Mouse (Mus musculus): ENCODE data around the gene Sowahb. TPM values are rescaled to one million over a fixed set of nuclear protein-coding genes. Genes with fewer than 3 reads are reported as not detected.
A peak's percentile ranks its signal among the peaks of the same experiment; 100 is the strongest.
"Not testable (repeated sequence)": the region's sequence is repeated elsewhere in the genome, so short reads cannot be mapped to it uniquely, and the experiment has no call there.

The Sowahb gene
- polyA plus RNA-seq, 1 experiment, result not detected

- Histone ChIP-seq H3K4me1 (ENCODE audit: control insufficient read depth, insufficient read depth, insufficient read length, low read length) (peaks cover 4% of the 10 kb centered on the region; the same call in 1 of the 2 replicates), H3K27ac (replicated peaks; ENCODE audit: low read depth, low read length) (no peak overlapping the region), H3K4me3 (ENCODE audit: insufficient read depth, low read depth, low read length) (no peak overlapping the region)
These were observed 14.4 kb downstream of the Sowahb start for GRCm38 (mm10) chr5:93030411-93030810.

GRCm38 (mm10) chr5:93027120-93027675 is 17.6 kb downstream of the Sowahb start:
- Histone ChIP-seq H3K4me1 (ENCODE audit: control insufficient read depth, insufficient read depth, insufficient read length, low read length) (peaks cover 7% of the 10 kb centered on the region), H3K4me3 (ENCODE audit: insufficient read depth, low read depth, low read length) (no peak overlapping the region), H3K27ac (replicated peaks; ENCODE audit: low read depth, low read length) (no peak overlapping the region)

DNA sequence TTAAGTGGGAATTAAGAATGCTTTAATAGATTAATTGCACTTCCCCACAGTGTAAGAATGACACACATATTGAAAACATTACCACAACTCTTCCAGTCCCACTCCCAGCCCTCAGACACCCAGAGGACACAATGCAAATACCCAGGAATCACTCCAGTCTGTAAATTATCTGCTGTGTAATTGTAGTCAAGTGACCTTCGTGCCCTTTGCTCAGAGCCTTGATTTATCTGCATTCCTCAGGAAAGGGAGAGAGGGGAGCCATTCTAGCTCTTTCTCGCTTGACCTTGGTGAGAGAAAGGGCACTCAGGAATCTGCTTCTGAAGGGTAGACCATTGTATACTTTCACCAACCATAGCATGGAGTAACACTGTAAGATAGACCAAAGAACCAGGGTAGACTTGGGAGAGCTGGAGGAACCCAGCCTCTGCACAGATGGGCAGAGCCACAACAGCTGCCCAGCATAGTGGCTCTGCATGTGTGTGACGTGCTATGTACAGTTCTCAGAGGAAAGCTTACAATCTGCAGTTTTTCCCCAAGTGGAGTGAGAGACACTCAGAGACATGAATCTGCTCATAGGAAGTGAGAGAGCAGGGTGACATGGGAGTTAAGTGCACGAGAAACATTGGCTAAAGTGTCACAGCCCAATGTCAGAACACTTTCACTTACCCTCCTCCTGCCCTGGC is 18.2 kb downstream of the Sowahb start:
- no peak overlapping the region for H3K4me3 ChIP-seq (ENCODE audit: insufficient read depth, low read depth, low read length)
- no peak overlapping the region for H3K27ac ChIP-seq (replicated peaks; ENCODE audit: low read depth, low read length)
- peaks cover 7% of the 10 kb centered on the region for H3K4me1 ChIP-seq (ENCODE audit: control insufficient read depth, insufficient read depth, insufficient read length, low read length)

DNA sequence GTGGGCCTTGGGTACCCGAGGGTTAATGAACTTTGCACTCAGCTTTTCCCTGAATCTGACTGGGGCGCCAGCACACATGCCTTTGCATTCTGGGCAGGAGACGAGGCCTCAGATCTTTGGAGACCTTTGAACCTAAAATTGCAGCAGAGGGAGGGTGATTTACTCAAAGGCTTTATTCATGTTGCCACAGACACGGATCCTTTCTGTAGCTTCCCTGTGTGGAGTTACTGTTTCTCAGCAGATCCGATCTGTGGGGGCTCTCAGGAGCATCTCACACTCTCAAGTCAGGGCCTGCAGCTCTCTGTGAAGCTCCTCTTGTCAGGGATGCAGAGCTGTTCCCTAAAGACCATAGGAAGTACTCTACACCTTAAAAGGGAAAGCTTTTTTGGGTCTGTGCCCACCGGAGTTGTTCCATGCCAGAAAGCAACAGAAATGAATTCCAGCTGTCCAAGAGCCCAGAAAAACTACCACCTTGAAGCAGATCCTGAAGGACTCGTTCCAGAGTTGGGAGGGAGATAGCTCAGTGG is 20.0 kb downstream of the Sowahb start:
- no peak overlapping the region for H3K4me3 ChIP-seq (ENCODE audit: insufficient read depth, low read depth, low read length)
- H3K4me1 ChIP-seq (ENCODE audit: control insufficient read depth, insufficient read depth, insufficient read length, low read length), result peaks cover 7% of the 10 kb centered on the region
- H3K27ac ChIP-seq (replicated peaks; ENCODE audit: low read depth, low read length), result no peak overlapping the region

DNA sequence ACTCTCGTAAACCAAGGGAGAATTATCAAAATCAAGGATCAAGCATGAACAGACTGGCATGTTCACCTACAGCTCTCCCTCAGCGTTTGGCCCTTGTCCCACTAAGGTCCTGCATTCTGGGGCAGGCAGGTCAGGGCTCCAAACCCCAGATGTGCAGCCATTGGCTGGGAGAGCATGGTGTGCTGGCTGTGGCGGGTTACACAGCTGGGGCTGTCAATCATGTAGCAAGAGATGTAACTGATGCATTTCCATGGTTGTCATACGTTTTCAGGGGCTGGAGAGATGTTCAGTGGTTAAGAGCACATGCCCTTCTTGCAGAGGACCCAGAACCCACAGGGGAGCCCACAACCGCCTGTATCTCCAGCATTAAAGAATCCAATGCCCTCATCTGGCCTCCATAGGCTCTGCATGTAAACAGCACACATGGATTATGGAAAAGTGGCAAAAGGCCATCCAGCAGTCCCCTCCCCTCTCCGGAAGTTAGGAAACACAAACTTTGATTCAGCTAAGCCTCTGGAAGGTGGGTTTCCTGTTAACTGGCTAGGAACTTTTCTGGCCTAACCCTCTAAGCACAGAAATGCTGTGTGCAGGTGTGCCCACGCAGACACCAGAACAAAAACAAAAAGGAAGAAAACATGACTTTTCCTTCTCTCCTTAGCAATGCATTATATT is 22.6 kb downstream of the Sowahb start:
- Histone ChIP-seq H3K27ac (replicated peaks; ENCODE audit: low read depth, low read length) (no peak overlapping the region), H3K4me1 (ENCODE audit: control insufficient read depth, insufficient read depth, insufficient read length, low read length) (peaks cover 7% of the 10 kb centered on the region), H3K4me3 (ENCODE audit: insufficient read depth, low read depth, low read length) (no peak overlapping the region)

DNA sequence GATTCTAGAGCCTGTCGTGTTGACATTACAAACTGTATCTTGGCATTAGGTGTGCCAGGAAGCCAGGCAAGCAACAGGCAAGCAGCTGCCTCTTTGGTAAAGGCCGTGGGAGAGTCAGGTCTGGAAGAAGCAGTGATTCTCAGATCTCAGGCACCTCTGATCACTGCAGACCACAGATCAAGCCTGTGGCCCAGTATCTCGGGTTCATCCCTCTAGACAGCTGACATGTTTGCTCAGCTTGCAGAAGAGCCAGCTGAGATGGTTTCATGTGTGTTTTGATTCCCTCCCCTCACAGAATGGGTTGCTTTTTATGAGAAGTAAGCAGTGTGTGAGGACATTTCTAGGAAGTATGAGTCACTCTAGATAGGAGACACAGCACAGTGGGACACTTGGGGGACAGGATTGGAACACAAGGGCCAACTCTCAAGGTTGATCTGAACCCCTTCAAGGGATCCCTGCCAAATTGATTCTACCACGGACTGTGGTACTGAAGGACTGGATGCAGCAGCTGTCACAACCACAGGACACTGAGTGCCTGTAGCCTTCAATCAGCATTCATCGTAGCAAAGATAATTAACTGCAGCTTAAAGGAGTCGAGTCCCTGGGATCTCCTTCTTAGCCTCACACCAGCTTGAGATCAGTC is 24.7 kb downstream of the Sowahb start:
- Histone ChIP-seq H3K27ac (replicated peaks; ENCODE audit: low read depth, low read length) (no peak overlapping the region), H3K4me3 (ENCODE audit: insufficient read depth, low read depth, low read length) (no peak overlapping the region), H3K4me1 (ENCODE audit: control insufficient read depth, insufficient read depth, insufficient read length, low read length) (peaks cover 2% of the 10 kb centered on the region)

GRCm38 (mm10) chr5:93019207-93019606 is 25.6 kb downstream of the Sowahb start:
- not testable (repeated sequence) for H3K27ac ChIP-seq (replicated peaks; ENCODE audit: low read depth, low read length); H3K4me1 ChIP-seq (ENCODE audit: control insufficient read depth, insufficient read depth, insufficient read length, low read length); H3K4me3 ChIP-seq (ENCODE audit: insufficient read depth, low read depth, low read length)

GRCm38 (mm10) chr5:93017678-93018077 is 27.1 kb downstream of the Sowahb start:
- Histone ChIP-seq H3K4me1 (ENCODE audit: control insufficient read depth, insufficient read depth, insufficient read length, low read length) (no peaks in the 10 kb centered on the region), H3K27ac (replicated peaks; ENCODE audit: low read depth, low read length) (no peak overlapping the region), H3K4me3 (ENCODE audit: insufficient read depth, low read depth, low read length) (no peak overlapping the region)

DNA sequence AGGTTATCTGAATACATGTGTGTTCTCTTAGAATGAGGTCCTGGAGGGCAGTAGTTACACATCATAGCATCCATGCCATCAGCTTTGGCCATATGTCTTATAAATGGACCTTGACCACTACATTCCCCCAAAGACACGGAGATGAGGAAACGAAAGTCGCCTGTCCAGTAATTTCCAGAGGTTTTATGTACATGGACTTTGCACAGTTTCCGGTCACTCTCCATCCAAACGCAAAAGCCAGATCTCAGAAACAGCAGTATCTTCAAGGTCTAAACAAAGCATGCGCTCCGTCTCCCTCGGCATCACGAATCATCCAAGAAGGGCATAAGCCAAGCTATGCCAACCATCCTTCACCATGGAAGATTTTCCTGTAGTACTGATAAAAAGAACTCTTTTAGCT is 36.6 kb downstream of the Sowahb start:
- Histone ChIP-seq H3K27ac (replicated peaks; ENCODE audit: low read depth, low read length) (no peak overlapping the region), H3K4me1 (ENCODE audit: control insufficient read depth, insufficient read depth, insufficient read length, low read length) (peaks cover 7% of the 10 kb centered on the region; the same call in 1 of the 2 replicates)

DNA sequence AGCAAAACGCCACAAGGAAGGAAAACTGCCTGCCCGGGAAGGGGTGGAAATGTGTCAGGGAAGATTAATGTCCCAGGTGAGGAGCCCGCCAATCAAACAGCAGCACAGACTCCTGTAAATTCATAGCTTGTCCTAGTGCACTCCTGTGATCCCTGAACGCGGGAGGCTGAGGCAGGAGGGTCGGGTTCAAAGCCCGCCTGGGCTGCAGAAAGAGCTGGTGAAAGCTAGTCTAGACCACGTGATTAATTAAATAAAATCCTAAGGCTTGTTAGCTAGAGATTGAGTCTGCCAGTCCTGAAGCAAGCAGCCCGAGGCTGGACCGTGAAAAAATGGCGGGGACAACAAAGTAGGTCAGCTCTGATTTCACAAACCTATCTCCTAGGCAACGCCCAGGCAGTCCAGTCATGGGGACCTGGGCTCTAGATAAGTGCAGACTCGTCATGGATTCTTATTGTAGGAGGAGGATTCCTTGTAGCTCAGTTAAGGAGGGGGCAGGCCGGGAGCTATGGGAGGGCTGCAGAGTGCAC is 38.9 kb downstream of the Sowahb start:
- Histone ChIP-seq H3K4me1 (ENCODE audit: control insufficient read depth, insufficient read depth, insufficient read length, low read length) (peaks cover 7% of the 10 kb centered on the region; the same call in 1 of the 2 replicates), H3K27ac (replicated peaks; ENCODE audit: low read depth, low read length) (no peak overlapping the region), H3K4me3 (ENCODE audit: insufficient read depth, low read depth, low read length) (peak overlapping the region; percentile 62)

More for the DNA sequence above, 36.6 kb downstream of the Sowahb start:
- no peak overlapping the region for H3K4me3 ChIP-seq (ENCODE audit: insufficient read depth, low read depth, low read length)

DNA sequence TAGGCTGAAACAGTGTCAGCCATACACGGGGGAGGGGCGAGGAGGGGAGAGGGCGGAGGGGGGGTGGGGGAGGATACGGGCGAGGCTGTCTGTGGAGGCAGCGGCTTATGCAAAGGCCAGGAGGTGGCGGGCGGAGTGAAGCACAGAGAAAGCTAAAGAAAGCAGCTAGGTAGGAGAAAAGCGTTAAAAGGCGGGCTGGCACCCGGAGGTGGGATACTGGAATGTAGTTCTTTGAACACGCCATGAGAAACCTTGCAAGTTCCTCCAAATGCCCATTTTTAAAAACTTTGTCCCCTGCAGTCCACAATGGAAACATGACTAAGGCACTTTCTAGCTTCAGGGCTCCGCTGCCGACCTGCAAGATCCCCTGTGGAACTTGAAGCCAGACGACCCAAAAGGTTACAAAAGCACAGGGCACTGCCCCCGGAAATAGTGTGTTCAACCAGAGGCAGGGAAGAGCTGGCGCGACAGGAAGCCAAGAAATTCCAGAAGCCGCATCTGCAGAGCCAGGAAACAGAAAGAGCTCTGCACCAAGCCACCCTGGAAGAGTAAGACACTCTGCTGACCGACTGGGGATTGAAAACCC is 39.5 kb downstream of the Sowahb start:
- peak overlapping the region; percentile 62 for H3K4me3 ChIP-seq (ENCODE audit: insufficient read depth, low read depth, low read length)
- no peak overlapping the region; the same call in 1 of the 2 replicates for H3K27ac ChIP-seq (replicated peaks; ENCODE audit: low read depth, low read length)
- H3K4me1 ChIP-seq (ENCODE audit: control insufficient read depth, insufficient read depth, insufficient read length, low read length), result peaks cover 7% of the 10 kb centered on the region; the same call in 1 of the 2 replicates

GRCm38 (mm10) chr5:93002615-93003014 is 42.2 kb downstream of the Sowahb start:
- H3K4me1 ChIP-seq (ENCODE audit: control insufficient read depth, insufficient read depth, insufficient read length, low read length), result peaks cover 7% of the 10 kb centered on the region; the same call in 1 of the 2 replicates
- H3K4me3 ChIP-seq (ENCODE audit: insufficient read depth, low read depth, low read length), result no peak overlapping the region
- H3K27ac ChIP-seq (replicated peaks; ENCODE audit: low read depth, low read length), result no peak overlapping the region

- Histone ChIP-seq H3K4me3 (ENCODE audit: insufficient read depth, low read depth, low read length) (no peak overlapping the region), H3K4me1 (ENCODE audit: control insufficient read depth, insufficient read depth, insufficient read length, low read length) (peaks cover 14% of the 10 kb centered on the region; the same call in 1 of the 2 replicates), H3K27ac (replicated peaks; ENCODE audit: low read depth, low read length) (peak overlapping the region; percentile 72)
These were observed 43.8 kb downstream of the Sowahb start for GRCm38 (mm10) chr5:93000774-93001757.

DNA sequence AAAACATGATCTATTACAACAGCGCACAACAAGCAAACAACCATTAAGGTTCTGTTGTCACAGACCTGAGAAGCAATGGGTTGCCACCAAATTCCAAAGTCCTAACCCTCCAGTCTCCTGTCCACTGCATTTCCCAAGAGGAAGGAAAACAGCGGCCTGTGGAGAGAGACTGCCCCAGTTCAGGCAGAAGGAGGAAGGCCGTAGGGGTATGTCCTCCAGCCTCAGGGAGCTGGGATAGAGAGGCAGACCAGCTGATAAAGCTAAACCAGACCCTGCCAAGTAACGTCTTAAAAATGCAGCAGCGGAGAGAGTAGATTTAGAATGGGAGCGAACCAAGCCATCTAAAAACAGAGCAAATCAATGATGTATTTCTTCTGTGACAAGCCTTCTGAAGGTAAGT is 44.8 kb downstream of the Sowahb start:
- Histone ChIP-seq H3K4me1 (ENCODE audit: control insufficient read depth, insufficient read depth, insufficient read length, low read length) (peaks cover 8% of the 10 kb centered on the region; the same call in 1 of the 2 replicates), H3K4me3 (ENCODE audit: insufficient read depth, low read depth, low read length) (no peak overlapping the region), H3K27ac (replicated peaks; ENCODE audit: low read depth, low read length) (peak overlapping the region; percentile 72)

Measured in brown adipose tissue, adult 24 weeks (tissue).